Mouse (Mus musculus): ENCODE measurements around the gene Slc29a2. TPM values are rescaled to one million over a fixed set of nuclear protein-coding genes. Genes with fewer than 3 reads are reported as not detected.

The Slc29a2 gene
- polyA plus RNA-seq, 1 experiment from 2014 or later, result 1.5 TPM

GRCm38 (mm10) chr19:5058801-5059771 is 35.4 kb downstream of the Slc29a2 start:
- DNase-seq (ENCODE audit: low spot score), result no peak

GRCm38 (mm10) chr19:5060365-5061330 is 37.0 kb downstream of the Slc29a2 start:
- DNase-seq (ENCODE audit: low spot score), result no peak

- no peak for DNase-seq (ENCODE audit: low spot score)
Observed at GRCm38 (mm10) chr19:5062041-5062440, 38.4 kb downstream of the Slc29a2 start.

- DNase-seq (ENCODE audit: low spot score), result no peak
Observed at GRCm38 (mm10) chr19:5062446-5062845, 38.8 kb downstream of the Slc29a2 start.

- DNase-seq (ENCODE audit: low spot score), result no peak
Observed at GRCm38 (mm10) chr19:5065104-5065503, 41.4 kb downstream of the Slc29a2 start.

- DNase-seq (ENCODE audit: low spot score), result no peak
Observed at GRCm38 (mm10) chr19:5067040-5067799, 43.6 kb downstream of the Slc29a2 start.

GRCm38 (mm10) chr19:5067867-5068569 is 44.4 kb downstream of the Slc29a2 start, which contains the start of gene Cd248:
Cd248 (plus strand) TSS chr19:5068078.
- no peak for DNase-seq (ENCODE audit: low spot score)

- no peak for DNase-seq (ENCODE audit: low spot score)
Observed at GRCm38 (mm10) chr19:5068570-5069234, 45.0 kb downstream of the Slc29a2 start.

- no peak for DNase-seq (ENCODE audit: low spot score)
Observed at GRCm38 (mm10) chr19:5069486-5069885, 45.8 kb downstream of the Slc29a2 start.

- no peak for DNase-seq (ENCODE audit: low spot score)
Observed at GRCm38 (mm10) chr19:5069978-5070377, 46.3 kb downstream of the Slc29a2 start.

- DNase-seq (ENCODE audit: low spot score), result no peak
Observed at GRCm38 (mm10) chr19:5071077-5071476, 47.4 kb downstream of the Slc29a2 start.

- DNase-seq (ENCODE audit: low spot score), result peak; percentile 38
Observed at GRCm38 (mm10) chr19:5071545-5072369, 48.1 kb downstream of the Slc29a2 start.

GRCm38 (mm10) chr19:5072389-5073019 is 48.8 kb downstream of the Slc29a2 start:
- no peak for DNase-seq (ENCODE audit: low spot score)

- DNase-seq (ENCODE audit: low spot score), result no peak
Observed at GRCm38 (mm10) chr19:5073028-5073427, 49.4 kb downstream of the Slc29a2 start.

GRCm38 (mm10) chr19:5073518-5073917 is 49.9 kb downstream of the Slc29a2 start:
- DNase-seq (ENCODE audit: low spot score), result no peak

GRCm38 (mm10) chr19:5079279-5079678 is 55.6 kb downstream of the Slc29a2 start:
- no peak for DNase-seq (ENCODE audit: low spot score)
